Mouse (Mus musculus): ENCODE data around the gene Rsph14.

- TF ChIP-seq CTCF (IDR thresholded peaks at IDR 0.05; ENCODE audit: control insufficient read depth, insufficient read depth, insufficient read length) (no peak), CEBPB (IDR thresholded peaks at IDR 0.05; ENCODE audit: low read depth) (no peak), MAX (IDR thresholded peaks at IDR 0.05) (no peak), MYOD1 (IDR thresholded peaks at IDR 0.05; ENCODE audit: control insufficient read depth, insufficient read length, low read depth) (no peak), FOSL1 (IDR thresholded peaks at IDR 0.05; ENCODE audit: insufficient read depth, low read length, poor library complexity, severe bottlenecking) (no peak), MYOG (IDR thresholded peaks at IDR 0.05; ENCODE audit: control insufficient read depth, extremely low read depth, insufficient read length) (no peak)
Measured at GRCm38 (mm10) chr10:75032395-75032794, at the start of gene Rsph14.

Data from C2C12 (cell line).